Mouse (Mus musculus) forelimb bud, embryonic 11.5 days (tissue): ENCODE results near the gene Mdm4.
"Not testable (repeated sequence)": the region's sequence is repeated elsewhere in the genome, so short reads cannot be mapped to it uniquely, and the experiment has no call there.

ENCODE experiments used
- DNase-seq: peaks from one replicate; pipeline ENCODE4 v3.0.0-alpha.2; 2012; ENCODE audit warnings: low read depth, low spot score

Mdm4 gene

GRCm38 (mm10) chr1:133053034-133053433 lies 22.7 kb upstream of the Mdm4 start:
- no peak for DNase-seq

- no peak for DNase-seq
These were observed 21.5 kb upstream of the Mdm4 start for GRCm38 (mm10) chr1:133051829-133052228.

GRCm38 (mm10) chr1:133050001-133050431 lies 19.7 kb upstream of the Mdm4 start:
- no peak for DNase-seq

- no peak for DNase-seq
These were observed 18.3 kb upstream of the Mdm4 start for GRCm38 (mm10) chr1:133048690-133049089.

GRCm38 (mm10) chr1:133047575-133047974 lies 17.2 kb upstream of the Mdm4 start:
- no peak for DNase-seq

GRCm38 (mm10) chr1:133046441-133046931 lies 16.1 kb upstream of the Mdm4 start:
- peak; percentile 37 for DNase-seq

- peak; percentile 67 for DNase-seq
These were observed 15.6 kb upstream of the Mdm4 start for GRCm38 (mm10) chr1:133045861-133046440.

- no peak for DNase-seq
These were observed 14.9 kb upstream of the Mdm4 start, which contains the start of gene Pik3c2b for GRCm38 (mm10) chr1:133045011-133045860. TSS of gene Pik3c2b (plus strand) at chr1:133045667.

- peak; percentile 84 for DNase-seq
These were observed 9.2 kb upstream of the Mdm4 start for GRCm38 (mm10) chr1:133039505-133039949.

- DNase-seq, result not testable (repeated sequence)
These were observed 4.3 kb upstream of the Mdm4 start for GRCm38 (mm10) chr1:133034682-133035081.

- DNase-seq, result no peak
These were observed 3.7 kb upstream of the Mdm4 start for GRCm38 (mm10) chr1:133034091-133034460.

- peak; percentile 91 for DNase-seq
These were observed 3.1 kb upstream of the Mdm4 start for GRCm38 (mm10) chr1:133033316-133034090.

GRCm38 (mm10) chr1:133032981-133033315 lies 2.6 kb upstream of the Mdm4 start:
- no peak for DNase-seq

GRCm38 (mm10) chr1:133029744-133030143 lies 617 bp downstream of the Mdm4 start:
- no peak for DNase-seq

- no peak for DNase-seq
These were observed 2.4 kb downstream of the Mdm4 start for GRCm38 (mm10) chr1:133027980-133028379.

- no peak for DNase-seq
These were observed 3.2 kb downstream of the Mdm4 start for GRCm38 (mm10) chr1:133027126-133027525.

GRCm38 (mm10) chr1:133025796-133026190 lies 4.6 kb downstream of the Mdm4 start:
- not testable (repeated sequence) for DNase-seq

- DNase-seq, result peak; percentile 95
These were observed 5.1 kb downstream of the Mdm4 start for GRCm38 (mm10) chr1:133025051-133025795.

GRCm38 (mm10) chr1:133024426-133024825 lies 5.9 kb downstream of the Mdm4 start:
- no peak for DNase-seq

GRCm38 (mm10) chr1:133023723-133024122 lies 6.6 kb downstream of the Mdm4 start:
- not testable (repeated sequence) for DNase-seq

- DNase-seq, result not testable (repeated sequence)
These were observed 8.4 kb downstream of the Mdm4 start for GRCm38 (mm10) chr1:133021971-133022370.
